Mouse (Mus musculus): ENCODE data around the gene Peg10.

DNA sequence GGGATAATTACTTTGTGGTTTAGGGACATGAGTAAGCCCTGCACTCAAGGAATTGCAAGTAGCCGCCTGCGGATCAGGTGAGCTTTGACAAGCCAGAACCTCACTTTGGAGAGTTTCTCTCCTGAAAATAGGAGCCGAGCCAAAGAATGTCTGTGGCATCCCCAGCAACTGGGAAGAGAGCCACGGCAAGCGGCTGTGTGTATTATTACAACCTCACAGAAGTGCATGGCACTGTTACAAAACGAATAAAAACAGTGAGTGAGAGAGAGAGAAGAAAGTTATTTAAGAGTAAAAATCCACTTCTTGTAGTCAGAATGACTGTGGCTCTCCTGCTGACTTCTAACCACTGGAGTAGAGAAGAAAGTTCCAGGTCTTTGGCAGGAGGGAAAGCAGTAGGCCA lies 6.6 kb upstream of the Peg10 start:
- TF ChIP-seq TAL1 (IDR thresholded peaks at IDR 0.05; ENCODE audit: low read length) (no peak), GATA1 (IDR thresholded peaks at IDR 0.05; ENCODE audit: low read length) (no peak)
